Mouse (Mus musculus) forebrain, embryonic 15.5 days (tissue): ENCODE measurements around the gene Cfd. TPM values are rescaled to one million over a fixed set of nuclear protein-coding genes. Genes with fewer than 3 reads are reported as not detected.

Experiments used
- ATAC-seq: fragments of 200-750 bp; cut with Nextera tagmentation; replicated peaks from 2 replicates; pipeline ENCODE4 v1.8.0; 2017; ENCODE audit warnings: mild to moderate bottlenecking, moderate TSS enrichment, moderate library complexity
- H3K27ac ChIP-seq: fragments of 300-500 bp; sonication (generic); replicated peaks from 2 replicates; pipeline ENCODE4 v1.5.1; 2015; ENCODE audit warnings: mild to moderate bottlenecking, inconsistent platforms
- H3K27me3 ChIP-seq: fragments of 300-500 bp; sonication (generic); 2 replicates; pipeline ENCODE4 v1.6.1; 2015; ENCODE audit warnings: inconsistent platforms
- H3K36me3 ChIP-seq: fragments of 300-500 bp; sonication (generic); 2 replicates; pipeline ENCODE4 v1.6.1; 2015; ENCODE audit warnings: mild to moderate bottlenecking, inconsistent platforms
- H3K4me1 ChIP-seq: fragments of 300-500 bp; sonication (generic); 2 replicates; pipeline ENCODE4 v1.6.1; 2015; ENCODE audit warnings: inconsistent platforms
- H3K4me2 ChIP-seq: fragments of 300-500 bp; sonication (generic); replicated peaks from 2 replicates; pipeline ENCODE4 v1.6.1; 2015; ENCODE audit warnings: mild to moderate bottlenecking, inconsistent platforms
- H3K4me3 ChIP-seq: fragments of 300-500 bp; sonication (generic); 2 replicates; pipeline ENCODE4 v1.5.1; 2015; ENCODE audit warnings: mild to moderate bottlenecking, inconsistent platforms
- H3K9ac ChIP-seq: fragments of 300-500 bp; sonication (generic); replicated peaks from 2 replicates; pipeline ENCODE4 v1.6.1; 2015; ENCODE audit warnings: mild to moderate bottlenecking, inconsistent platforms
- H3K9me3 ChIP-seq: fragments of 300-500 bp; sonication (generic); 2 replicates; pipeline ENCODE4 v1.6.1; 2016; ENCODE audit warnings: inconsistent platforms
- WGBS: fragments of 180-500 bp; shearing (Covaris S2); methylation state at CpG from one replicate; pipeline ENCODE4 v1.1.7; 2015; ENCODE audit warnings: mixed read lengths; 5-methylcytosine and 5-hydroxymethylcytosine counted together
- polyA plus RNA-seq: library from polyadenylated mRNA; unstranded; fragments of >200 nt; fragmentation: Nextera tagmentation; extraction: Ambion mirVana; gene quantifications from 2 replicates; pipeline ENCODE4 v1.2.1, GENCODE M21; 2015

The Cfd gene
- polyA plus RNA-seq, 1 experiment from 2014 or later, result not detected

- 71% methylated on average over 10 of the region's 10 CpGs for WGBS
- Histone ChIP-seq H3K9me3 (no peaks in the 10 kb centered on the region), H3K27me3 (no peaks in the 10 kb centered on the region), H3K4me3 (no peak overlapping the region), H3K4me2 (no peak overlapping the region), H3K27ac (peak overlapping the region; percentile 7; the same call in 1 of the 2 replicates), H3K4me1 (peaks cover 37% of the 10 kb centered on the region), H3K36me3 (peaks cover 81% of the 10 kb centered on the region), H3K9ac (no peak overlapping the region)
- no peak for ATAC-seq
These were observed 27.7 kb upstream of the Cfd start for GRCm38 (mm10) chr10:79862925-79863324.

- 53% methylated on average over 10 of the region's 10 CpGs for WGBS
These were observed 26.1 kb upstream of the Cfd start for GRCm38 (mm10) chr10:79864351-79865188.

DNA sequence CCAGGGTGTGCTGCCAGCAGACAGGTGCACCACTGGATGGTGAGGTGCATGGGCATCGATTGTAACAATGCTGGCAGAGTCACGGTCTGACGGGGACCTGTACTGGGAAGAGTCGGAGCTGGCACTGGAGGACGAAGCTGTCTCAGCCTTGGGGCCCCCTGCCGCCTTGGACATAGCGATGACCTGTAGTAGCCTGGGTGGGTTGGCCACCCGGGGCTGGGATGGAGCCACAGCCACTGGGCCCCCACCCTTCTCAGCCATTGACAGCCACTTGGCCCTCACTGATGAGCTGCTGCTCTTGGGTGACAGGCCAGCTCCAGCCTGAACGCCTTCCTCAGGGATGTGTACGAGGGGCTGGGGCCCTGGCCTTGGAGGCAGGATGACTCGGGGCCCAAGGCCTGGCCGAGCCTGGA, 25.5 kb upstream of the Cfd start:
- H3K4me1 ChIP-seq, result peaks cover 36% of the 10 kb centered on the region
- H3K4me2 ChIP-seq, result no peak overlapping the region
- H3K4me3 ChIP-seq, result no peak overlapping the region
- H3K27me3 ChIP-seq, result no peaks in the 10 kb centered on the region
- no peaks in the 10 kb centered on the region for H3K9me3 ChIP-seq
- 68% methylated on average over 12 of the region's 12 CpGs for WGBS
- peak; percentile 9; the same call in 1 of the 2 replicates for ATAC-seq
- no peak overlapping the region for H3K9ac ChIP-seq
- H3K36me3 ChIP-seq, result peaks cover 78% of the 10 kb centered on the region
- peak overlapping the region; percentile 46 for H3K27ac ChIP-seq

More at GRCm38 (mm10) chr10:79864351-79865188, 26.1 kb upstream of the Cfd start:
- H3K4me2 ChIP-seq, result no peak overlapping the region
- H3K9me3 ChIP-seq, result no peaks in the 10 kb centered on the region
- no peaks in the 10 kb centered on the region for H3K27me3 ChIP-seq
- no peak overlapping the region for H3K9ac ChIP-seq
- H3K27ac ChIP-seq, result peak overlapping the region; percentile 46
- 0 out of 2 replicates have a peak, but pooled peaks have one; percentile 20 for ATAC-seq
- no peak overlapping the region for H3K4me3 ChIP-seq
- peaks cover 34% of the 10 kb centered on the region for H3K4me1 ChIP-seq
- H3K36me3 ChIP-seq, result peaks cover 78% of the 10 kb centered on the region

DNA sequence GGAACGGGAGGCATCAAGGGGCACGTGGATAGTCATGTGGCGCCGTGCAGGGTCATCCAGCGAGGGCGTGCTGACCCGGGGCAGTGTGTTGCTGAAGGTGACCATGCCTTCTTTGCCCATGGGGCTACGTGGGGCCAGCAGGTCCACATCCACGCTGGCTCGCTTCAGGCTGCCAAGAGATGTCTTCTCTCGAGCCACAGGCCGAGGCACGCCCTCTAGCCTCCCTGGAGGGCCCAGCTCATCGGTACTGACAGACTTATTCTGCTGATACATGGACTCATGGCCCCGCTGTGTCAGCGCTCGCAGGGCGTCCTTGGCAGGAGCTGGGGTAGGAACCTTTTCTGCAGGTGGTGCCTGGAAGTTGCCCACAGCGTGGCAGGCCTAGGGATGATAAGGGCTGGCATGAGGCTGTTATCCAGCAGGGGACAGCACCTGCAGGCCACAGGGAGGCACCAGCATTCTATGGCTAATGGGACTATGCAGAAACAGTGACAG, 24.8 kb upstream of the Cfd start:
- Histone ChIP-seq H3K27ac (0 out of 2 replicates have a peak overlapping the region, but pooled peaks have one; percentile 46), H3K27me3 (no peaks in the 10 kb centered on the region), H3K9ac (no peak overlapping the region), H3K36me3 (peaks cover 72% of the 10 kb centered on the region), H3K9me3 (no peaks in the 10 kb centered on the region), H3K4me1 (peaks cover 40% of the 10 kb centered on the region), H3K4me2 (no peak overlapping the region), H3K4me3 (no peak overlapping the region)
- WGBS, result 82% methylated on average over 19 of the region's 19 CpGs
- 0 out of 2 replicates have a peak, but pooled peaks have one; percentile 8 for ATAC-seq

DNA sequence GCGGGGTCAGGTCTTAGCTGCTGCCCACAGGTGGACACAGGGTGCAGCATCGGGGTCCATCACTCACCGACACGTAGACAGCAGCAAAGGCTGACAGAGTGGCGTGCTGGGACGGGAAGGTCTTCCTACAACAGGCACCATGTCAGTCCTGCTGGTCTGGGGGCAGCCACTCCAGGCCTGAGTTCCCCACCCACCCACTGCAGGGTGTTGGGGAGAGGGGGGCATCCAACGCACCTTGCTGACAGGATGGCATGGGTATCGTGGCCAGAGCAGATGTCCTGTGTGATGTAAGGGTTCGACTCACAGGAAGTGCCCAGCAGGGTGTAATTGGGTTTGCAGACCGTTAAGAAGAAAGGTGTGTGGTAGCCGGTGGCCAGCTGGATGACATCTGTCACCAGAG, 24.1 kb upstream of the Cfd start:
- Histone ChIP-seq H3K27ac (no peak overlapping the region), H3K4me2 (no peak overlapping the region), H3K27me3 (no peaks in the 10 kb centered on the region), H3K36me3 (peaks cover 72% of the 10 kb centered on the region), H3K4me1 (peaks cover 47% of the 10 kb centered on the region), H3K9me3 (no peaks in the 10 kb centered on the region), H3K9ac (no peak overlapping the region), H3K4me3 (no peak overlapping the region)
- WGBS, result 78% methylated on average over 11 of the region's 11 CpGs
- ATAC-seq, result no peak

- Histone ChIP-seq H3K27me3 (no peaks in the 10 kb centered on the region), H3K9ac (no peak overlapping the region), H3K9me3 (no peaks in the 10 kb centered on the region), H3K4me1 (peaks cover 63% of the 10 kb centered on the region), H3K4me2 (peak overlapping the region; percentile 69), H3K36me3 (peaks cover 30% of the 10 kb centered on the region), H3K4me3 (peak overlapping the region; percentile 87), H3K27ac (peak overlapping the region; percentile 20; the same call in 1 of the 2 replicates)
- no peak for ATAC-seq
- 68% methylated on average over 8 of the region's 8 CpGs for WGBS
These were observed 18.8 kb upstream of the Cfd start for GRCm38 (mm10) chr10:79871845-79872244.

GRCm38 (mm10) chr10:79872862-79873261, 17.8 kb upstream of the Cfd start:
- no peak for ATAC-seq
- WGBS, result 46% methylated on average over 3 of the region's 3 CpGs
- peak overlapping the region; percentile 87 for H3K4me3 ChIP-seq
- H3K9ac ChIP-seq, result peak overlapping the region; percentile 96
- H3K9me3 ChIP-seq, result no peaks in the 10 kb centered on the region
- peaks cover 24% of the 10 kb centered on the region; the same call in 1 of the 2 replicates for H3K36me3 ChIP-seq
- H3K4me1 ChIP-seq, result peaks cover 59% of the 10 kb centered on the region
- peak overlapping the region; percentile 69 for H3K4me2 ChIP-seq
- H3K27ac ChIP-seq, result peak overlapping the region; percentile 97
- no peaks in the 10 kb centered on the region for H3K27me3 ChIP-seq

DNA sequence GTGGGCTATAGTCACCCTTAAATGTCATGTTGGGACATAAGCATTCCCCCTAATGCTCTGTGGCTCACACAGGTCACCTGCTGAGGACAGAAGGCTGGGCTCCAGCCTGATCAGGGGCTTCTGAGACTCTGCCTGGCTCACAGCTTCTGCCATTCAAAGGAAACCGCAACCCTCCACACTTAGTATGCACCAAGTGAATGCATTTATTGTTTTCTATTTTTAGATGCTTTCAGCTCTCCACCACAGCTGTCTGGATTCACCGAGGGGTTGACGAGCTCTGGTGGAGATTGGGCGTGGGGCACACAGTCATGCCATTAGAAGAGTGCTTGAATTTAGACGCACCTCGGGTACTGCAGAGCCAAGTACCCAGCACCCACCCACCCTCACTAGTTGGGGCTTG, 17.3 kb upstream of the Cfd start:
- no peaks in the 10 kb centered on the region for H3K27me3 ChIP-seq
- H3K36me3 ChIP-seq, result peaks cover 24% of the 10 kb centered on the region; the same call in 1 of the 2 replicates
- H3K4me2 ChIP-seq, result peak overlapping the region; percentile 69
- H3K27ac ChIP-seq, result peak overlapping the region; percentile 97
- peak overlapping the region; percentile 87 for H3K4me3 ChIP-seq
- H3K9me3 ChIP-seq, result no peaks in the 10 kb centered on the region
- ATAC-seq, result peak; percentile 23
- H3K4me1 ChIP-seq, result peaks cover 57% of the 10 kb centered on the region
- H3K9ac ChIP-seq, result peak overlapping the region; percentile 96
- WGBS, result 0% methylated on average over 6 of the region's 6 CpGs

DNA sequence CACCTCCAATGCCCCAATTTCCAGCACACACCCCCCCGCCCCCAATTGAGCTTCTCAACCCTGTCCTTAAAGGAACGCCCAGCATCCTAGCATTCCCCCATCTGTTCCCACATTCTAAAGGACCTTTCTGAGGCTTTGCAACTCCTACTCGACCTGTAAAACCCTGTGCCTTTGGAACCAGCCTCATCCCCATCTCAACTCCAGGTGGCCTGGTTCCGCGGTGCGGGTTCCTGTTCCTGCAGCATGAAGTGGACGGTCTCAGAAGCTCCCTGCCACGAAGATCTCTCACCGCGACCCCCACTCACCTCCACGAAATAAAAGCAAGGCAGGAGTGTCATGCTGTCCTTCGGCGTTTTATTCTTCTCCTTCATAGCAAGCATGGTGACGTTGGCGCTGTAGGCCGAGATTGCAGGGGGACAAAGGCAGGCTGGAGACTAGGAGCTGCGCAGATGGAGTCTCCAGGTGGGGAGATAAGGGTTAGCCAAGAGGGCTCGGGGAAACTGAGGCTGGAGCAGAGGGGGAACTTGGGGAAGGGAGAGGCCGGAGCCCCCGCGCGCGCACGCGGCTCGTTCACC, 16.9 kb upstream of the Cfd start:
- Histone ChIP-seq H3K4me3 (peak overlapping the region; percentile 87), H3K4me1 (peaks cover 54% of the 10 kb centered on the region), H3K9ac (peak overlapping the region; percentile 96), H3K36me3 (peaks cover 24% of the 10 kb centered on the region; the same call in 1 of the 2 replicates), H3K27me3 (no peaks in the 10 kb centered on the region), H3K4me2 (peak overlapping the region; percentile 69), H3K27ac (peak overlapping the region; percentile 97), H3K9me3 (no peaks in the 10 kb centered on the region)
- peak; percentile 51 for ATAC-seq
- 1% methylated on average over 26 of the region's 26 CpGs for WGBS

DNA sequence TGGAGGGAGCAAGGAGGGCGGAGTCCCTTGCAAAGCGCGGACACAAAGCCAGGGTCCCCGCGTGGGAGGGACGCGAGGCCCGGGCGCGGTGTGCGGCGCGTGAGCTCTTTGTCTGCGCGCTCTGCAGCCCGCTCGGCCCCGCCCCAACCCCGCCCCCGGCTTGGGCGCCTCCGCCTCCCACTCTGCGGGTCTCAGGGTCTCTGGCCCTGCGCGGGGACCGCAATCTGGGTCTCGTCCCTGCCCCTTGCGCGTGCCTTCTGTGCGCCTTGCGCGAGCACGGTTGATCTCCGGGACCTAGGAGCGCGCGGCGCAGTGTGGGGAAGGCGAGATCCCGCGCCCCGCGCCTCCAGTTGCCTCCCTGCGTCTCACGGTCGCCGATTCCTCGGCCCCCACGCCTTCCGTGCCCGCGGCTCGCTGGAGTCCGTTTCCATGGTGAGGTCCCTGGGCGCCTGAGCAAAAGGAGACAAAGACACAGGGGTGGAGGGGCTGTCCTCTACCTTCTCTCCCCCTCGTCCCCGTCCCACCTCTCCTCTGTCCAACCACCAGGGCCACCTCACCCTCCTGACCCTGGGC, 16.3 kb upstream of the Cfd start, which contains the start of the genes Prtn3 and Plppr3:
TSS of gene Prtn3 (plus strand) at position 187 of the 573 bp plus-strand sequence.
TSS of gene Plppr3 (minus strand) at position 345 of the 573 bp plus-strand sequence.
- ATAC-seq, result peak; percentile 92
- H3K36me3 ChIP-seq, result peaks cover 19% of the 10 kb centered on the region; the same call in 1 of the 2 replicates
- whole genome bisulfite sequencing, result under 1% methylated on average over 55 of the region's 57 CpGs
- no peaks in the 10 kb centered on the region for H3K27me3 ChIP-seq
- H3K9me3 ChIP-seq, result no peaks in the 10 kb centered on the region
- H3K9ac ChIP-seq, result peak within 1 kb of the TSS; percentile 96
- peak within 1 kb of the TSS; percentile 97 for H3K27ac ChIP-seq
- peaks cover 48% of the 10 kb centered on the region for H3K4me1 ChIP-seq
- peak within 1 kb of the TSS; percentile 87 for H3K4me3 ChIP-seq
- peak within 1 kb of the TSS; percentile 69 for H3K4me2 ChIP-seq

GRCm38 (mm10) chr10:79877174-79877573, 13.5 kb upstream of the Cfd start:
- Histone ChIP-seq H3K27ac (no peak overlapping the region), H3K9ac (no peak overlapping the region), H3K9me3 (no peaks in the 10 kb centered on the region), H3K4me3 (no peak overlapping the region), H3K4me2 (no peak overlapping the region), H3K36me3 (no peaks in the 10 kb centered on the region), H3K27me3 (peaks cover 9% of the 10 kb centered on the region; the same call in 1 of the 2 replicates), H3K4me1 (peaks cover 27% of the 10 kb centered on the region)
- 62% methylated on average over 1 of the region's 1 CpGs for WGBS
- ATAC-seq, result no peak
